Mouse (Mus musculus) forebrain, postnatal 0 days (tissue): ENCODE results near the gene Tent5d. TPM values are rescaled to one million over a fixed set of nuclear protein-coding genes. Genes with fewer than 3 reads are reported as not detected.

Source experiments
- ATAC-seq: fragments of 200-750 bp; cut with Nextera tagmentation; 2 replicates; pipeline ENCODE4 v1.8.0; 2017; ENCODE audit warnings: mild to moderate bottlenecking, moderate library complexity
- DNase-seq: peaks from one replicate; pipeline ENCODE4 v3.0.0-alpha.2; 2015
- H3K27ac ChIP-seq: fragments of 300-500 bp; sonication (generic); 2 replicates; pipeline ENCODE4 v1.5.1; 2014; ENCODE audit warnings: low read depth, mild to moderate bottlenecking, antibody characterized with exemption, low read length, moderate library complexity, mixed read lengths
- H3K27me3 ChIP-seq: fragments of 300-500 bp; sonication (generic); 2 replicates; pipeline ENCODE4 v1.6.1; 2014; ENCODE audit warnings: mild to moderate bottlenecking, low read length, mixed read lengths; ENCODE audit not compliant: insufficient read depth
- H3K36me3 ChIP-seq: fragments of 300-500 bp; sonication (generic); 2 replicates; pipeline ENCODE4 v1.6.1; 2014; ENCODE audit warnings: mild to moderate bottlenecking, moderate library complexity; ENCODE audit not compliant: insufficient read depth
- H3K4me1 ChIP-seq: fragments of 300-500 bp; sonication (generic); 2 replicates; pipeline ENCODE4 v1.6.1; 2014; ENCODE audit warnings: antibody characterized with exemption; ENCODE audit not compliant: insufficient read depth
- H3K4me2 ChIP-seq: fragments of 300-500 bp; sonication (generic); 2 replicates; pipeline ENCODE4 v1.6.1; 2014; ENCODE audit warnings: low read depth, mild to moderate bottlenecking, moderate library complexity
- H3K4me3 ChIP-seq: fragments of 300-500 bp; sonication (generic); 2 replicates; pipeline ENCODE4 v1.5.1; 2014; ENCODE audit warnings: low read depth, low read length, mixed read lengths
- H3K9ac ChIP-seq: fragments of 300-500 bp; sonication (generic); 2 replicates; pipeline ENCODE4 v1.6.1; 2014; ENCODE audit warnings: mild to moderate bottlenecking
- H3K9me3 ChIP-seq: fragments of 300-500 bp; sonication (generic); 2 replicates; pipeline ENCODE4 v1.6.1; 2016; ENCODE audit warnings: low read length
- CTCF ChIP-seq: sonication (generic); IDR thresholded peaks from 2 replicates; pipeline ENCODE4 v1.5.1; 2016; ENCODE audit warnings: antibody characterized with exemption, control low read depth, low read depth
- WGBS: fragments of 180-500 bp; shearing (Covaris S2); extraction: QIAGEN DNeasy Blood & Tissue Kit; methylation state at CpG from one replicate; pipeline ENCODE4 v1.1.7; 2014; 5-methylcytosine and 5-hydroxymethylcytosine counted together
- polyA plus RNA-seq: library from polyadenylated mRNA; unstranded; fragments of >200 nt; fragmentation: Nextera tagmentation; extraction: Ambion mirVana; gene quantifications from 2 replicates; pipeline ENCODE4 v1.2.1, GENCODE M21; 2015
- total RNA-seq: library from RNA; depleted of rRNA; stranded (reverse); fragments of >200 nt; gene quantifications from 2 replicates; pipeline ENCODE4 v1.2.3, GENCODE M21; 2014; rRNA removed

Gene Tent5d
- total RNA-seq (1.1 TPM in 1 of 2 replicates, not detected in the other), polyA plus RNA-seq (0.10 and 0.29 TPM in 2 replicates)

- H3K4me3 ChIP-seq, result no peak within 1 kb of the TSS
- H3K9ac ChIP-seq, result no peak within 1 kb of the TSS
- ATAC-seq (no peak), DNase-seq (no peak)
- no peak for TF ChIP-seq CTCF
- H3K9me3 ChIP-seq, result no peaks in the 10 kb centered on the region
- no peak within 1 kb of the TSS for H3K27ac ChIP-seq
- no peaks in the 10 kb centered on the region for H3K4me1 ChIP-seq
- WGBS, result 95% methylated on average over 1 of the region's 1 CpGs
- no peaks in the 10 kb centered on the region for H3K27me3 ChIP-seq
- no peaks in the 10 kb centered on the region; the same call in 1 of the 2 replicates for H3K36me3 ChIP-seq
- no peak within 1 kb of the TSS for H3K4me2 ChIP-seq
Measured at GRCm38 (mm10) chrX:107792290-107792689, at the start of gene Tent5d. Gene Tent5d, plus strand, starts transcription at chrX:107792590.

GRCm38 (mm10) chrX:107767896-107768295 lies 24.5 kb upstream of the Tent5d start:
- ATAC-seq (no peak), DNase-seq (peak; percentile 0)
- no peak overlapping the region for H3K4me2 ChIP-seq
- H3K9me3 ChIP-seq, result no peaks in the 10 kb centered on the region
- peak; percentile 43 for TF ChIP-seq CTCF
- WGBS, result 22% methylated on average over 3 of the region's 3 CpGs
- H3K27me3 ChIP-seq, result no peaks in the 10 kb centered on the region
- no peaks in the 10 kb centered on the region for H3K4me1 ChIP-seq
- no peak overlapping the region for H3K9ac ChIP-seq
- H3K27ac ChIP-seq, result no peak overlapping the region
- H3K36me3 ChIP-seq, result no peaks in the 10 kb centered on the region
- no peak overlapping the region for H3K4me3 ChIP-seq

GRCm38 (mm10) chrX:107790136-107790535 lies 2.3 kb upstream of the Tent5d start:
- no peak overlapping the region for H3K27ac ChIP-seq

GRCm38 (mm10) chrX:107790750-107791493 lies 1.5 kb upstream of the Tent5d start:
- WGBS, result 27% methylated on average over 8 of the region's 8 CpGs
- Histone ChIP-seq H3K27me3 (no peaks in the 10 kb centered on the region), H3K4me1 (no peaks in the 10 kb centered on the region), H3K27ac (no peak overlapping the region), H3K9me3 (no peaks in the 10 kb centered on the region), H3K4me2 (no peak overlapping the region), H3K4me3 (no peak overlapping the region), H3K36me3 (no peaks in the 10 kb centered on the region; the same call in 1 of the 2 replicates), H3K9ac (no peak overlapping the region)
- DNase-seq (no peak), ATAC-seq (no peak)
- TF ChIP-seq CTCF, result no peak

More at GRCm38 (mm10) chrX:107790136-107790535, 2.3 kb upstream of the Tent5d start:
- Histone ChIP-seq H3K27me3 (no peaks in the 10 kb centered on the region), H3K4me1 (no peaks in the 10 kb centered on the region), H3K9me3 (no peaks in the 10 kb centered on the region), H3K4me2 (no peak overlapping the region), H3K36me3 (no peaks in the 10 kb centered on the region; the same call in 1 of the 2 replicates), H3K4me3 (no peak overlapping the region), H3K9ac (no peak overlapping the region)
- DNase-seq (no peak), ATAC-seq (no peak)
- WGBS, result 93% methylated on average over 1 of the region's 1 CpGs
- TF ChIP-seq CTCF, result no peak

GRCm38 (mm10) chrX:107795785-107796184 lies 3.4 kb downstream of the Tent5d start:
- ATAC-seq, result no peak
- WGBS, result 62% methylated on average over 1 of the region's 1 CpGs
- no peak for TF ChIP-seq CTCF

GRCm38 (mm10) chrX:107796919-107797318 lies 4.5 kb downstream of the Tent5d start:
- H3K9me3 ChIP-seq, result no peaks in the 10 kb centered on the region
- no peak for TF ChIP-seq CTCF
- WGBS, result 94% methylated on average over 2 of the region's 2 CpGs
- no peak overlapping the region for H3K9ac ChIP-seq
- H3K27ac ChIP-seq, result no peak overlapping the region
- no peaks in the 10 kb centered on the region for H3K4me1 ChIP-seq
- no peak for DNase-seq
- H3K4me2 ChIP-seq, result no peak overlapping the region
- H3K36me3 ChIP-seq, result no peaks in the 10 kb centered on the region; the same call in 1 of the 2 replicates
- H3K27me3 ChIP-seq, result no peaks in the 10 kb centered on the region
- no peak for ATAC-seq
- H3K4me3 ChIP-seq, result no peak overlapping the region

More at GRCm38 (mm10) chrX:107795785-107796184, 3.4 kb downstream of the Tent5d start:
- H3K4me1 ChIP-seq, result no peaks in the 10 kb centered on the region
- no peaks in the 10 kb centered on the region; the same call in 1 of the 2 replicates for H3K36me3 ChIP-seq
- no peak for DNase-seq
- H3K27ac ChIP-seq, result no peak overlapping the region
- no peaks in the 10 kb centered on the region for H3K9me3 ChIP-seq
- H3K4me2 ChIP-seq, result no peak overlapping the region
- no peak overlapping the region for H3K4me3 ChIP-seq
- H3K27me3 ChIP-seq, result no peaks in the 10 kb centered on the region
- H3K9ac ChIP-seq, result no peak overlapping the region

- H3K27ac ChIP-seq, result no peak overlapping the region
Measured at GRCm38 (mm10) chrX:107812120-107812519, 19.7 kb downstream of the Tent5d start.

More at GRCm38 (mm10) chrX:107812120-107812519, 19.7 kb downstream of the Tent5d start:
- Histone ChIP-seq H3K4me1 (no peaks in the 10 kb centered on the region), H3K9me3 (no peaks in the 10 kb centered on the region), H3K36me3 (no peaks in the 10 kb centered on the region), H3K4me3 (no peak overlapping the region), H3K4me2 (no peak overlapping the region), H3K9ac (no peak overlapping the region), H3K27me3 (no peaks in the 10 kb centered on the region)
- no peak for TF ChIP-seq CTCF
- no peak for ATAC-seq
- no peak for DNase-seq
